Mouse (Mus musculus) layer of hippocampus, adult 11-12 months (tissue): Measurements from ENCODE around the gene Tdo2.

Experiments
- DNase-seq: peaks from one replicate; pipeline ENCODE4 v3.0.0; 2022; ENCODE audit warnings: low spot score

Gene Tdo2

GRCm38 (mm10) chr3:81976102-81976501 is at the start of gene Tdo2:
Gene Tdo2, minus strand, starts transcription at chr3:81976202.
- DNase-seq, result no peak

- no peak for DNase-seq
Measured at GRCm38 (mm10) chr3:82023065-82023464, 47.1 kb upstream of the Tdo2 start.

- no peak for DNase-seq
Measured at GRCm38 (mm10) chr3:82022421-82022920, 46.5 kb upstream of the Tdo2 start.

- DNase-seq, result no peak
Measured at GRCm38 (mm10) chr3:82014148-82014703, 38.2 kb upstream of the Tdo2 start.

GRCm38 (mm10) chr3:82007002-82007401 is 31.0 kb upstream of the Tdo2 start:
- DNase-seq, result no peak

GRCm38 (mm10) chr3:81995988-81996387 is 20.0 kb upstream of the Tdo2 start:
- peak; percentile 53 for DNase-seq

GRCm38 (mm10) chr3:81995371-81995770 is 19.4 kb upstream of the Tdo2 start:
- DNase-seq, result no peak

- DNase-seq, result no peak
Measured at GRCm38 (mm10) chr3:81990531-81990930, 14.5 kb upstream of the Tdo2 start.

GRCm38 (mm10) chr3:81989692-81990141 is 13.7 kb upstream of the Tdo2 start:
- DNase-seq, result no peak

- no peak for DNase-seq
Measured at GRCm38 (mm10) chr3:81987628-81988027, 11.6 kb upstream of the Tdo2 start.

- DNase-seq, result no peak
Measured at GRCm38 (mm10) chr3:81986103-81986502, 10.1 kb upstream of the Tdo2 start.

- DNase-seq, result no peak
Measured at GRCm38 (mm10) chr3:81985100-81985499, 9.1 kb upstream of the Tdo2 start.

- no peak for DNase-seq
Measured at GRCm38 (mm10) chr3:81983120-81983895, 7.3 kb upstream of the Tdo2 start.

GRCm38 (mm10) chr3:81981990-81982389 is 6.0 kb upstream of the Tdo2 start, which contains the start of gene Asic5:
Gene Asic5, plus strand, starts transcription at chr3:81982290.
- DNase-seq, result no peak

- no peak for DNase-seq
Measured at GRCm38 (mm10) chr3:81981576-81981975, 5.6 kb upstream of the Tdo2 start.

- peak; percentile 46 for DNase-seq
Measured at GRCm38 (mm10) chr3:81975607-81976006, 395 bp downstream of the Tdo2 start.

- peak; percentile 20 for DNase-seq
Measured at GRCm38 (mm10) chr3:81964596-81964995, 11.4 kb downstream of the Tdo2 start.

- DNase-seq, result no peak
Measured at GRCm38 (mm10) chr3:81963768-81964167, 12.2 kb downstream of the Tdo2 start.

GRCm38 (mm10) chr3:81961336-81961735 is 14.7 kb downstream of the Tdo2 start:
- DNase-seq, result no peak

GRCm38 (mm10) chr3:81957484-81957883 is 18.5 kb downstream of the Tdo2 start:
- DNase-seq, result no peak

GRCm38 (mm10) chr3:81951785-81952184 is 24.2 kb downstream of the Tdo2 start:
- DNase-seq, result no peak

GRCm38 (mm10) chr3:81949048-81949447 is 27.0 kb downstream of the Tdo2 start:
- DNase-seq, result no peak

GRCm38 (mm10) chr3:81944851-81945393 is 31.1 kb downstream of the Tdo2 start:
- DNase-seq, result no peak
